Comparison of ENCODE assay signal across 26 mouse cellular contexts in the genomic region with DNA sequence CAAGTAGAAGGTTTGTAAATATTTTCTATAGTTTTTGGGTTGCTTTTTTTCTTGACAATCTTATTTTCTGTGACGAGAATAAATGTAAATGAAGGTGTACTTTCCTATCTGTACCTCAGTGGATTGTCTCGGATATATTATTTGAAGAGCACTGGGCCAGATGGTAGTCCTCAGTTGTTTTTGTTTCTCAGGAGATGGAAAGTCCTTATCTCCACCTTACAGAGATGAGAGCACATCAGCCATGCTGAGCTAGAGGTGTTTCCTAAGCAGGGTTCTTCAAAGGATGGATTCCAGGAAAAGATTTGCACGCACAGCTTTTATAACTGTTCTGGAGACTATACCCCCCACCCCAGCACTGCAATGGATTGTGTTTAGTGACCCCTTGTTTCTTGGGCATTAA.
"Had no signal": no experiment of that assay in that cellular context is flagged by ENCODE, and none has a peak within 500 bp of the region (broad histone marks: within the 10 kb centered on the region; RNA-seq: fewer than 3 reads in every experiment).

No protein-coding gene starts in this region.

- H3K9ac ChIP-seq: heart, embryonic 13.5 days; heart, embryonic 15.5 days; hindbrain, embryonic 13.5 days; hindbrain, embryonic 15.5 days; kidney, embryonic 15.5 days; limb, embryonic 13.5 days; limb, embryonic 15.5 days; liver, embryonic 15.5 days had no signal

- H3K9me3 ChIP-seq: heart, embryonic 10.5 days; heart, embryonic 13.5 days; heart, embryonic 15.5 days; hindbrain, embryonic 13.5 days; hindbrain, embryonic 15.5 days; kidney, embryonic 15.5 days; limb, embryonic 13.5 days; limb, embryonic 15.5 days; liver, embryonic 15.5 days had no signal

- DNase-seq: gastrocnemius, postnatal 14 days; gastrocnemius, postnatal 36 days; heart, adult 11 months; heart, adult 2 months; heart, postnatal 14 days; heart, postnatal 36 days; kidney, adult 11 months; kidney, adult 2 months; kidney, adult 9 months; kidney, postnatal 14 days; kidney, postnatal 36 days; layer of hippocampus, adult 9-11 months; layer of hippocampus, postnatal 36 days; left cerebral cortex, postnatal 4 days had no signal

- H3K27me3 ChIP-seq: heart, embryonic 13.5 days; heart, embryonic 15.5 days; hindbrain, embryonic 13.5 days; hindbrain, embryonic 15.5 days; kidney, embryonic 15.5 days; limb, embryonic 13.5 days; limb, embryonic 15.5 days; liver, embryonic 15.5 days had no signal

- H3K27ac ChIP-seq: heart, adult 2 months; heart, embryonic 13.5 days; heart, embryonic 15.5 days; hindbrain, embryonic 13.5 days; hindbrain, embryonic 15.5 days; hindbrain, postnatal 0 days; kidney, embryonic 15.5 days; kidney, postnatal 0 days; limb, embryonic 13.5 days; limb, embryonic 15.5 days; liver, embryonic 15.5 days had no signal

- H3K4me3 ChIP-seq: heart, adult 2 months; heart, embryonic 10.5 days; heart, embryonic 13.5 days; heart, embryonic 15.5 days; hindbrain, embryonic 13.5 days; hindbrain, embryonic 15.5 days; kidney, embryonic 15.5 days; limb, embryonic 13.5 days; limb, embryonic 15.5 days; liver, embryonic 15.5 days had no signal

- H3K4me2 ChIP-seq: heart, embryonic 13.5 days; heart, embryonic 15.5 days; hindbrain, embryonic 13.5 days; hindbrain, embryonic 15.5 days; kidney, embryonic 15.5 days; limb, embryonic 13.5 days; limb, embryonic 15.5 days; liver, embryonic 15.5 days had no signal

- ATAC-seq: hindbrain, postnatal 0 days; intestine, embryonic 16.5 days had no signal
